Mouse (Mus musculus) forebrain, embryonic 16.5 days (tissue): Measurements from ENCODE around the gene Ifngr1. TPM values are rescaled to one million over a fixed set of nuclear protein-coding genes. Genes with fewer than 3 reads are reported as not detected.
"Not testable (repeated sequence)": the region's sequence is repeated elsewhere in the genome, so short reads cannot be mapped to it uniquely, and the experiment has no call there.

Experiments used
- ATAC-seq: fragments of 200-750 bp; cut with Nextera tagmentation; 2 replicates; pipeline ENCODE4 v1.8.0; 2017; ENCODE audit warnings: mild to moderate bottlenecking, moderate library complexity
- H3K27ac ChIP-seq: fragments of 300-500 bp; sonication (generic); 2 replicates; pipeline ENCODE4 v1.5.1; 2014; ENCODE audit warnings: low read length, control low read depth
- H3K27me3 ChIP-seq: fragments of 300-500 bp; sonication (generic); replicated peaks from 2 replicates; pipeline ENCODE4 v1.6.1; 2014; ENCODE audit warnings: low read length; ENCODE audit not compliant: control insufficient read depth, insufficient read depth
- H3K36me3 ChIP-seq: fragments of 300-500 bp; sonication (generic); 2 replicates; pipeline ENCODE4 v1.6.1; 2014; ENCODE audit not compliant: control insufficient read depth, insufficient read depth
- H3K4me1 ChIP-seq: fragments of 300-500 bp; sonication (generic); replicated peaks from 2 replicates; pipeline ENCODE4 v1.6.1; 2014; ENCODE audit warnings: low read length; ENCODE audit not compliant: control insufficient read depth, insufficient read depth
- H3K4me2 ChIP-seq: fragments of 300-500 bp; sonication (generic); 2 replicates; pipeline ENCODE4 v1.6.1; 2014; ENCODE audit warnings: mild to moderate bottlenecking, low read length, control low read depth
- H3K4me3 ChIP-seq: fragments of 300-500 bp; sonication (generic); replicated peaks from 2 replicates; pipeline ENCODE4 v1.5.1; 2014; ENCODE audit warnings: mild to moderate bottlenecking, low read length, control low read depth
- H3K9ac ChIP-seq: fragments of 300-500 bp; sonication (generic); replicated peaks from 2 replicates; pipeline ENCODE4 v1.6.1; 2014; ENCODE audit warnings: low read depth, low read length, control low read depth
- H3K9me3 ChIP-seq: fragments of 300-500 bp; sonication (generic); 2 replicates; pipeline ENCODE4 v1.6.1; 2016; ENCODE audit warnings: low read length; ENCODE audit not compliant: control insufficient read depth
- WGBS: fragments of 180-500 bp; shearing (Covaris S2); extraction: QIAGEN DNeasy Blood & Tissue Kit; methylation state at CpG from one replicate; pipeline ENCODE4 v1.1.7; 2014; 5-methylcytosine and 5-hydroxymethylcytosine counted together
- polyA plus RNA-seq: library from polyadenylated mRNA; unstranded; fragments of >200 nt; fragmentation: Nextera tagmentation; extraction: Ambion mirVana; gene quantifications from 2 replicates; pipeline ENCODE4 v1.2.1, GENCODE M21; 2015

Ifngr1 gene
- polyA plus RNA-seq, 1 experiment from 2014 or later, result 16.8 TPM

GRCm38 (mm10) chr10:19594201-19594905 lies 2.6 kb downstream of the Ifngr1 start:
- Histone ChIP-seq H3K27me3 (no peaks in the 10 kb centered on the region), H3K9ac (no peak overlapping the region), H3K4me2 (no peak overlapping the region), H3K9me3 (no peaks in the 10 kb centered on the region), H3K27ac (no peak overlapping the region), H3K4me1 (peaks cover 5% of the 10 kb centered on the region), H3K4me3 (no peak overlapping the region), H3K36me3 (no peaks in the 10 kb centered on the region)
- 87% methylated on average over 3 of the region's 3 CpGs for WGBS
- no peak for ATAC-seq

GRCm38 (mm10) chr10:19596866-19597265 lies 5.1 kb downstream of the Ifngr1 start:
- Histone ChIP-seq H3K4me1 (peaks cover 8% of the 10 kb centered on the region), H3K27me3 (no peaks in the 10 kb centered on the region), H3K4me2 (no peak overlapping the region), H3K36me3 (peaks cover 3% of the 10 kb centered on the region; the same call in 1 of the 2 replicates), H3K9ac (no peak overlapping the region), H3K27ac (no peak overlapping the region), H3K9me3 (no peaks in the 10 kb centered on the region), H3K4me3 (no peak overlapping the region)
- WGBS, result 90% methylated on average over 4 of the region's 4 CpGs
- ATAC-seq, result no peak

- Histone ChIP-seq H3K9ac (no peak overlapping the region), H3K9me3 (no peaks in the 10 kb centered on the region), H3K4me1 (peaks cover 3% of the 10 kb centered on the region), H3K36me3 (peaks cover 4% of the 10 kb centered on the region; the same call in 1 of the 2 replicates), H3K4me3 (no peak overlapping the region), H3K27ac (no peak overlapping the region), H3K27me3 (no peaks in the 10 kb centered on the region), H3K4me2 (no peak overlapping the region)
- WGBS, result 92% methylated on average over 11 of the region's 11 CpGs
- ATAC-seq, result peak; percentile 28; the same call in 1 of the 2 replicates
Measured at GRCm38 (mm10) chr10:19598091-19598490, 6.3 kb downstream of the Ifngr1 start.

- no peak overlapping the region for H3K9ac ChIP-seq
- H3K4me1 ChIP-seq, result peaks cover 3% of the 10 kb centered on the region
- no peak overlapping the region for H3K4me2 ChIP-seq
- H3K27me3 ChIP-seq, result no peaks in the 10 kb centered on the region
- no peak overlapping the region for H3K27ac ChIP-seq
- H3K36me3 ChIP-seq, result peaks cover 4% of the 10 kb centered on the region; the same call in 1 of the 2 replicates
- 41% methylated on average over 6 of the region's 6 CpGs for WGBS
- H3K9me3 ChIP-seq, result no peaks in the 10 kb centered on the region
- ATAC-seq, result 0 out of 2 replicates have a peak, but pooled peaks have one; percentile 12
- H3K4me3 ChIP-seq, result no peak overlapping the region
Measured at GRCm38 (mm10) chr10:19599331-19600092, 7.8 kb downstream of the Ifngr1 start.

GRCm38 (mm10) chr10:19600093-19600420 lies 8.3 kb downstream of the Ifngr1 start:
- 31% methylated on average over 3 of the region's 3 CpGs for WGBS
- H3K4me1 ChIP-seq, result peaks cover 3% of the 10 kb centered on the region

GRCm38 (mm10) chr10:19601502-19601901 lies 9.8 kb downstream of the Ifngr1 start:
- H3K27me3 ChIP-seq, H3K4me1 ChIP-seq, H3K4me2 ChIP-seq, ATAC-seq, H3K36me3 ChIP-seq, H3K4me3 ChIP-seq, H3K9ac ChIP-seq, H3K9me3 ChIP-seq, H3K27ac ChIP-seq: not testable (repeated sequence)
- 20% methylated on average over 1 of the region's 1 CpGs for WGBS

More at GRCm38 (mm10) chr10:19600093-19600420, 8.3 kb downstream of the Ifngr1 start:
- no peak overlapping the region for H3K4me2 ChIP-seq
- no peaks in the 10 kb centered on the region for H3K27me3 ChIP-seq
- H3K27ac ChIP-seq, result no peak overlapping the region
- H3K9me3 ChIP-seq, result no peaks in the 10 kb centered on the region
- H3K4me3 ChIP-seq, result no peak overlapping the region
- no peak overlapping the region for H3K9ac ChIP-seq
- H3K36me3 ChIP-seq, result peaks cover 4% of the 10 kb centered on the region; the same call in 1 of the 2 replicates
- ATAC-seq, result no peak

- H3K27me3 ChIP-seq, result no peaks in the 10 kb centered on the region
Measured at GRCm38 (mm10) chr10:19603231-19603630, 11.5 kb downstream of the Ifngr1 start.

GRCm38 (mm10) chr10:19609125-19609524 lies 17.4 kb downstream of the Ifngr1 start:
- Histone ChIP-seq H3K9ac (no peak overlapping the region), H3K4me1 (no peaks in the 10 kb centered on the region), H3K4me2 (no peak overlapping the region), H3K9me3 (no peaks in the 10 kb centered on the region), H3K36me3 (no peaks in the 10 kb centered on the region), H3K27ac (no peak overlapping the region), H3K27me3 (no peaks in the 10 kb centered on the region), H3K4me3 (no peak overlapping the region)
- ATAC-seq, result 0 out of 2 replicates have a peak, but pooled peaks have one; percentile 12
- whole genome bisulfite sequencing, result 61% methylated on average over 14 of the region's 14 CpGs

More at GRCm38 (mm10) chr10:19603231-19603630, 11.5 kb downstream of the Ifngr1 start:
- H3K27ac ChIP-seq, result no peak overlapping the region
- no peak overlapping the region for H3K4me2 ChIP-seq
- peaks cover 3% of the 10 kb centered on the region for H3K4me1 ChIP-seq
- no peaks in the 10 kb centered on the region for H3K9me3 ChIP-seq
- ATAC-seq, result no peak
- 86% methylated on average over 6 of the region's 6 CpGs for WGBS
- H3K4me3 ChIP-seq, result no peak overlapping the region
- H3K9ac ChIP-seq, result no peak overlapping the region
- H3K36me3 ChIP-seq, result peaks cover 4% of the 10 kb centered on the region; the same call in 1 of the 2 replicates

- no peak for ATAC-seq
- H3K9me3 ChIP-seq, result no peaks in the 10 kb centered on the region
- H3K4me3 ChIP-seq, result no peak overlapping the region
- H3K27ac ChIP-seq, result no peak overlapping the region
- no peaks in the 10 kb centered on the region for H3K27me3 ChIP-seq
- H3K9ac ChIP-seq, result no peak overlapping the region
- H3K4me2 ChIP-seq, result no peak overlapping the region
- no peaks in the 10 kb centered on the region for H3K36me3 ChIP-seq
- no peaks in the 10 kb centered on the region for H3K4me1 ChIP-seq
- 33% methylated on average over 2 of the region's 2 CpGs for WGBS
Measured at GRCm38 (mm10) chr10:19611616-19612015, 19.9 kb downstream of the Ifngr1 start.
